Mouse (Mus musculus) ovary, adult 18-20 months (tissue): Measurements from ENCODE around the gene Ncor2.
A peak's percentile ranks its signal among the peaks of the same experiment; 100 is the strongest.

Source experiments
- DNase-seq: peaks from one replicate; pipeline ENCODE4 v3.0.0; 2022; ENCODE audit warnings: low spot score, mixed read lengths

Ncor2 gene

DNA sequence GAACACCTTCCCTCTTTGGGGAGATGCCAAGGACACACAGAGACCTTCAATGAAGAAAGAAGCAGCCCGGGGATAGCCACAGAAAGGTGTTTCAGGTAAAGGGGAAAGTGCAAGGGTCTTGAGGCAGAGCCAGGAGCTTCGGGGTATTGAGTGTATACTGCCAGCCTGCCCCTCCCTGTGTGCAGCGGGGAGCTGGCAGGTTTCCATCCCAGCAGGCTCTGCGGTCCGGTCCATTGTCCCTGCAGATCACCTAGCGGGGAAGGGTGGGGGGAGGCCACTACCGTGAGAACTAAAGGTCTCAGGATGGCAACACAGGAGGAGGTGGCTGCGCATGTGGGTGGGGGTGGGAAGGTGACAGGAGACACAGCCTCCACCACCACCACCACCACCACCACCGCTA lies 12.6 kb upstream of the Ncor2 start:
- no peak for DNase-seq

DNA sequence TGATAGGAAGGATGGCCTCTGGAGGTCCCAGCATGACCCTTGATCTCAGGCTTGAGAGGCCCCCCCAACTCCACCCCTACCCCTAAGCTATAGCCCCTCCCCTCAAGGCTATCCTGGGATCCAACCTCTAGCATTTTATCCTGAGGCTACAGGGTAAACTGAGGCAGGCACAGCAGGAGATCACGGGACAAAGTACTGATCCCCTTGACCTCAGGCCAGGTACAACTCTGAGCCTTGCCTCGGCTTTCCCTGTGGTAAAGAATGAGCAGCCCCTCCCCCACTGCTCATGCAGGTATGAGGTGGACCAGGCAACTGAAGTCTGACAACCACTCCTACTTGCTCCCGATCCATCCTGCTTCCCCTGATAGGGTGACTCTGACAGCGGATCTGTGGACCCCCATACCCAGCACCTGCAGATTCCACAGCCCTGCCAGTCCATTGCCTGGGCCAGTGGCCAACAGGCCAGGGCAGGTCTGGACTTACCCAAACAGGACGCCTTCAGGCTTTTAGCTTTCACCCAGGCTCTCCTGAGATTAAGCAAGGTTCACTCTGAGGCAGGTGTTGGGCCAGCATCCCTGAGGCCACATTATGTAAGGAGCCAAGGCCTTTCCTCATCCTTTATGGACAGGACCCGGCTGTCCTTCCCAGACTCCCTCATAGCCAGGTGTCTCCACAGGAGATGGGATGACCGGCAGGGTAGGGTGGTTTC lies 11.2 kb upstream of the Ncor2 start:
- no peak for DNase-seq

GRCm38 (mm10) chr5:125189625-125190024 lies 10.6 kb upstream of the Ncor2 start:
- DNase-seq, result peak; percentile 68

DNA sequence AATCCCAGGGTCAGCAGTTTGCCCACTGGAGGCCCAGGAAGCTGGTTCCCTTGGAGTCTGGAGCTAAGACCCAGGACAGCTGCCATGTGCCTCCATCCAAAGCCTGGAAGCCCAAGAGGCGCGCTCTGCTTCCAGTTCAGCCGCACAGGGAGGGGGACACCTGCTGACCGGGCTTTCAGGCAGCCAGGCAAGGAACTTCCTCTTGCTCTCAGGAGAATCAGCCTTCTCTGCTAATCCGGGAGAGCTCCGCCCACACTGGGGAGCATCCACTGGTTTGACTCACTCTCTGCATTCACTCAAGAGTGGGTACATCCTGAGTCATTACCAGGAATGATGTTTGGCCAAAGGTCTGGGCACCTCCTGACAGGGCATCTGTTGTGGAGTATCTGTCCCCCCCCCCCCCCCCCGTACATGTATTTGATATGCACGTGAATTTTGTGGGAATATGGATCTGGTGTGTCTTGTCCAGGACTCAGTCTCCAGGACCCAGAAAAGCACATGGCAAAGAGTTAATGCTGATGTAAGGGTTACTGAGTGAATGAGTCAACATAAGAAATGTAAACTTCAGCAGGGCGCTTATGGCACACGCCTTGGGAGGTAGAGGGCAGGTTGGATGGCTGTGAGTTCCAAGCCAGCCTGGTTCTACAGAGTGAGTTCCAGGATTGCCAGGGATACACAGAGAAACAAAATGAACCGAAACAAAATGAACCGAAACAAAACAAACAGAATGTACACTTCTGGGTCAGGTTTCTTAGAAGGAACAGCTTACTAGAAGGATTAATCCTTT lies 10.0 kb upstream of the Ncor2 start:
- DNase-seq, result no peak

GRCm38 (mm10) chr5:125184826-125185225 lies 5.8 kb upstream of the Ncor2 start:
- no peak for DNase-seq

DNA sequence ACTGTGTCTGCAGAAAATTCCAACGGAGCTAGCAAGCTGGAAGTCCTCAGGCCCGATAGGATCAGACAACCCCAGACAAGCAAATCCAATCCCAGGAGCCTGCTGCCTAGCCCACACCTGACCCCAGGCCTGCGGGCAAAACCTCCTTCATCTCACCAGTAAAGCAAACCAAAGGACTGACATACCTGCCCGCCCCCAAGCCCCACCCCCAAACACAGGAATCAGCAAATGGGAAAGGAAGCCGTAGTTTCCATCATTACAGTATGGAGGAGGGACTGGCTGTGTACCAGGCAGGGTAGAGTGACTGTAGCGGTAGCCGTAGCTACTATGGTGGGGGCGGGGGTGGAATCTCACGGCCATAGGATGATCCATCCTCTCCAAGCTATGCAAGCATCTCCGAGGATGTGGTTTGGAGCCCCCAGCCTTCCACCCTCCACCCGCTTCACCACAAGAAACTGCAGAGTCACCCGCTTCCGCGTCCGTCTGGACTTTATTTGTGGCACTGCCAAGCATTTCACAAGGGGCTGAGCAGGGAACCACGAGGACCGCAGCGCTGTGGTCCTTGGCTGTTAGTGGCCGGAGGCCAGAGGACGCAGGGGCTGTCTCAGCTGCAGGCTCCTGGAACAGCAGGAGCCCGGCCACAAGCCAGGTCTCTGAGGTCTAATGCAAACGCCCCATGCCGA lies 4.4 kb upstream of the Ncor2 start:
- no peak for DNase-seq

- DNase-seq, result no peak
These were observed 1.7 kb upstream of the Ncor2 start for GRCm38 (mm10) chr5:125180630-125181263.

- peak; percentile 53 for DNase-seq
These were observed 963 bp upstream of the Ncor2 start for GRCm38 (mm10) chr5:125179735-125180629.

DNA sequence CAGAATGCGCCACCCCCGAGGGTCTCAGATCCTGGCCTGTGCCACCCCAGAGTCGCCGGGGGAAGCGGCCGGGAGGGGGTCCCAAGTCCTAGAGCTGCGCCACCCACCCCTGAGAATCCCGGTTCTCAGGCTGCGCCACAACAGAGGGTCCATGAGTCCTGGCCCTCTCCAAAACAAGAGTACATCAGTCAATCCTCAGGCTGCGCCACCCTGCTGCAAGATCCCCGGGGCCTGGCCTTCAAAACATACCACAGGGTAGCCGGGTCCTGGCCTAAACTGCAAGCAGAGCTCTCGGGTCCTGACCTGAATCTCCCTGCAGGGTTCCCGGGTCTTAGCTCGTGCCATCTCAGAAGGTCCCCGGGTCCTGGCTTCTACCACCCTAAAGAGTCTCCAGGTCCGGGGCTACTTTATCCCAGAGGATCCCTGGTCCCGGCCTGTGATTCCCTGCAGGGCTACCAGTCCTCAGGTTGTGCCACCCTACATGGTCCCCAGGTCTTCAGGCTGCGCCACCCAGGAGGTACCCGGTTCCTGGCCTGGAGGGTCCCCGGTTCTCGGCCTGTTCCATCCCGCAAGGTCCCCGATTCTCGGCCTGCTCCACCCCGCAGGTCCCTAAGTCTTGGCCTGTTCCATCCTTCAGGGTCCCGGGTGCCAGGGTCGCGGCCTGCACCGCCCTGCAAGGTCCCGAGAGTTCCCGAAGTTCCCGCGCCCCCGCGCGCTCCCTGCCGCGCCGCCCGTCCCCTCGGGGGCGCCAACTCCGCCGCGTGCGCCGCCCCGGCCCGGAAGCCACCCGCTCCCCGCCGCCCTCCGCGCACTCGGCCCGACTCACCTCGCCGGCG lies 630 bp downstream of the Ncor2 start:
- peak; percentile 38 for DNase-seq

- DNase-seq, result peak; percentile 77
These were observed 1.4 kb downstream of the Ncor2 start for GRCm38 (mm10) chr5:125177481-125178134.

DNA sequence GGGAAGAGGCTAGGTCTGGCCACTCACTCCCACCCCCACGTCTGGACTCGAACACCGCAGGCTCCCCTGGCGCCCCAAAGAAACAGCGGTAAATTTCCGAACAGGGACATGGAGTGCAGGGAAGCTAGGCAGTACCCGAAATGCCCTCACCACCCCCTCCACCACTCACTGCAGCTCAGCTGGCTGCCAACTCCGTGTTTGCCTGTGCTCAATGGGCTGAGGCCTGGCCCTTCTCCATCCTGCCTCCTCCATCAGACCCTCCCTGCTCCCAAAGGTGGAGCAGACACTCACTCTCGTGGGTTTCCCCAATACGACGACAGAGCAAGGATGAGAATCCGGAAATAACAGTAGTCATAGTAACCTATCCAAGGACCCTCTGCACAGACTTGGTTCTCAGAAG lies 2.2 kb downstream of the Ncor2 start:
- DNase-seq, result no peak

DNA sequence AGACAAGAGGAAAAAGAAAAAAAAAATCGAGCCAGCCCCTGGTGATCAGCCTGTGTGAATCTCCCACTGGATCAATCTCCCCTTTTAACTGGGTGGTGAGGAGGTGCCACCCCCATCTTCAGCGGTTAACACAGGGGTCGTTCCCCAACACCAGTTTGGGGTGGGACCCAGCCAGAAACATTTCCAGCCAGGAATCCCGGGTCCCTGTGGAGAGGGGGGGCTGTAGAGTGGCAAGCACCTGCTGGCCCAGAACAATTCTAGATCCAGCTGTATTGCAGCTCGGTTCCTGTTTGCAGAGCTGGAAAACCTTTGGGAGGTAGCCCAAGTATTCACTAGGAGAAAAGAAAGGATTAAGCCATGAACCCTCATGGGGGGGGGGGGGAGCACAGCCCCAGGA lies 2.7 kb downstream of the Ncor2 start:
- DNase-seq, result no peak

DNA sequence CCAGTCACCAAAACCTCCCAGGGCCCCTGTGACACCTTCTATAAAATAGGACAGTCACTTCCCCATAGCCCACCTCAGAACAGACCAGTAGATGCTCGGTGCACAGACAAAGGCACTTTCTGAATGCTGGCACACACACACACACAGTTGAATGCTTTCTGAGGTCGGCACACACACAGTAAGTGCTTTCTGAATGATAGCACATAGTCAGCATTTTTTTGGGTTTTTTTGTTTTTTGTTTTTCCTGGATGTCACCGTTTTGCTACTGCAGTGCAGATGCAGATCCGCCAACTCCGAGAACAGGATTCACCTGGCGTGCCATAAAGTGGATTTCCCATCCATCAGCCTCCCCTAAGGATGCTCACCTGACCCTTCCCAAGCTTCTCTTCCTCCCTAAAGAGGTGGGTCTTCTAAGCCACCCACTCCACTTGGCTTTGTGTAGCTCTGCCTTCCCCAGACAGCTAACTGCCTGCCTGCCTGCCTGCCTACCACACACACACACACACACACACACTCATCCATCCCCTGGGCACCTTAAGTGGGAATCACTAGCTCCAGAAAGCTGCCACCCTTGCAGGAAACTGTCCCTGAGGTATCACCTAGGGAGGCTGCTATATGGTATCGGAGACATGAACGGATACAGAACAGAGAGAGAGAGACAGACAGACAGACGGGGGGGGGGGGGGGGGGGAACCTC lies 3.2 kb downstream of the Ncor2 start:
- no peak for DNase-seq

- peak; percentile 84 for DNase-seq
These were observed 4.0 kb downstream of the Ncor2 start for GRCm38 (mm10) chr5:125174726-125175672.

DNA sequence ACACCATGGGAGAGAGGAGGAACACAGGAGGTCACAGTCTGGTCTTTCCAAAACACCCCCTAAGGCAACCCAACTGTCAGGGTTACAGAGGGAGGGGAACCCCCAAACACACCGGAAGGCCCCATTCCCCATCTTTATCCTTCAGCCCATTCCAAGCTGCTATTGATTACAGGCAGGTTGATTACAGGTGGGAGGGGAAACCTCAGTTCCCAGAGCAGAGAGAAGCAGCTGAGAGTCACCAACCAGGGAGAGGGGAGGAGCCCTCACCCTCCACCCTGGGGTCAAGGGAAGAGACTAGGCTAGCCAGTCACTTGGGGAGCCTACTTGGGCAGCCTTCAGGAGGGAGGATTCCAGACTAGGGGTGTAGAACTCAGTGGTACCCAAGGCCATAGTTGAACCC lies 5.2 kb downstream of the Ncor2 start:
- no peak for DNase-seq

DNA sequence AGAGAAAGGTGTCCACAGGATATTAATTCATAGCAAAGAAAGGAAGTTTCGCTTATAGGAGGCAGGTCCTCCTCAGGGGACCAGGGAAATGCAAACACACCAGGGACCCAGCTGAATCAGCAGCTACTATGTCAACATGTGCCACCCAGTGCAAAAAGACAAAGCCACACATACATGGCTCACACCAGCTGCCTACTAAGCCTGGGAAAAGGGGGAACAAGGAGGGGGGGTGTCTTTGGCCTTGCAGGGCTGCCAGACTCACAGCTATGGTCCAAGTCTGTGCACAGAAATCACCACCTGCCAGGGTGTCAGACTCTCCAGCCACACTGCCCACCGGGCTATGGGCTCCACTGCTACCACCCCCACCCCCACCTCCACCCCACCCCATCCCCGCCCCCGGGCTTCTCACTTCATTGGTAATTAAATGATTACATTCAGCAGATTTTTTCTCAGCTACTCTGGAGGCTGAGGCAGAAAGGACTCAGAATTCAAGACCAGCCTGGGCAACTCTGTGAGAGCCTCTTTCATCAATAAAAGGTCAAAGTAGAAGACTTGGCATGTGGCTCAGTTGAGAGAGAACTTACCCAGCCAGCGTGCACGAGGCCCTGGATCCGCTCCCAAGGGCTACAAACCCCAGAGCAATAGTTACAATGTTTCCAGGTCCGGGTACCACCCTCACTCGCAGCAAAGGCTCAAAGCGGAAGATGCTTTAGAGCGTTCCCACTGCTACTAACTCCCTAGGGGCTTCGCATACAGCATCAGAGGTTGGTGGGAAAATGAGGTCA lies 6.0 kb downstream of the Ncor2 start:
- no peak for DNase-seq

GRCm38 (mm10) chr5:125171259-125171658 lies 7.8 kb downstream of the Ncor2 start:
- DNase-seq, result no peak
